Mouse (Mus musculus): Measurements from ENCODE around the gene Mbnl2. TPM values are rescaled to one million over a fixed set of nuclear protein-coding genes. Genes with fewer than 3 reads are reported as not detected.

The Mbnl2 gene
- total RNA-seq, 2 experiments from 2014 or later, result 122 to 131 TPM

GRCm38 (mm10) chr14:120270031-120270430, 5.4 kb upstream of the Mbnl2 start:
- DNase-seq (ENCODE audit: extremely low spot score in 1 of 2, low spot score in 2 of 2), result no peak
- intact Hi-C loops (cut with DNase I), result no loop called here

DNA sequence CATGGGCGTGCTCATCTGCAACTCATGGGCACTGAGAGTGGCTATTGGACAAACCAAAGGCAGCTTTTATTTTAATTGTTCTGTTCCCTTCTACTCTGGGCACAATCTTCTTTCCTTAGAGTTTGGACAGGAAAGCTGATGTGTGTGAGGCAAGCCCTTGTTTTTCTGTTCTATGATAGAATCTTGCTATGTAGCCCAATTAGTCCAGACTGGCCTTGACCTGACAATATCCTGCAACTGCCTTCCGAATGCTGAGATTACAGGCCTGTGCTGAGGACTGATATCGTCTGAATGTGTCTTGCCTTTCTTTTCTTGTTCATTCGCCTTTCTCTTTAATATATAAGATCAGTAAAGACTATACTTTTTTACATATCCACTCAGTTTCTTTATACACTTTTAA, 4.8 kb upstream of the Mbnl2 start:
- DNase-seq (ENCODE audit: extremely low spot score in 1 of 2, low spot score in 2 of 2), result no peak
- intact Hi-C loops (cut with DNase I), result no loop called here

GRCm38 (mm10) chr14:120271096-120271495, 4.4 kb upstream of the Mbnl2 start:
- intact Hi-C loops (cut with DNase I), result no loop called here
- DNase-seq (ENCODE audit: extremely low spot score in 1 of 2, low spot score in 2 of 2), result no peak

GRCm38 (mm10) chr14:120273766-120274165, 1.7 kb upstream of the Mbnl2 start:
- DNase-seq (ENCODE audit: extremely low spot score in 1 of 2, low spot score in 2 of 2), result no peak
- intact Hi-C loops (cut with DNase I), result no loop called here

- intact Hi-C loops (cut with DNase I), result loop anchor here (5.0 kb wide), 3 partner anchors 118 to 203 kb away; partner anchors contain the start of gene Rap2a
- no peak for DNase-seq (ENCODE audit: extremely low spot score in 1 of 2, low spot score in 2 of 2)
These were observed 723 bp upstream of the Mbnl2 start for GRCm38 (mm10) chr14:120274746-120275145.

DNA sequence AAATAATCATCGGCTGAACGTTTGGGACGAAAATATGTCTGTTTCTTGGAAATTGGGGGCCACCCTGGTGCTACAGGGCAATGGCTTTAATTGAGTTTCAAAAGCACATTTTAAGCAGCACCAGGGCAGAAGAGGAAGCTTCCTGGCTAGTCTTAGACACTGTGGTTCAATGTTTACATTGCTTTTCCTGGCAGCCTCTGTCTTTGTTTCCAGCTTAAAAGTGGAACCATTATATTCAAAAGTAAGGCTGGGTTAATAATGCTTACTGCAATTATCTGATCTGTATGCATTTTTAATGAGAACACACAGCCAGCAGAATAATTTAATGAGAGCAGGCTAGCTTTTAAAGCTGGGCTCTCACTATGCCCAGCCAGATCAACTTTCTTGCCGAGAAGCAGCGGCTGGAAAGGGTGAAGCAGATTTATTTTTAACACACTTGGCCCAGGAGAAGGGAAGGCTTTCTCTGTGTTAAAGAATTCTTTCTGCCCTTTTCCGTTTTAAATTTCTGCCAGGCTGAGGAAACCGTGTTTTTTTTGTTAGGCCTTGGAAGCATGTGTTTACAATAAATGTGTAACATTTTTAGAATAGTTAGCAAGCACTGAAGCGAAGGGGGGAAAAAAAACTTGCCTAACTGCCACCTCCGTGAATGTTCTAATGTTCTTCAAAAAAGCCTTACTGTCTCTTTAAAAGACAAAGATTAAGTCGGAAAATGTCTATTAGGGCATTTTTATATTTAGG, 1.0 kb downstream of the Mbnl2 start:
- intact Hi-C loops (cut with DNase I), result loop anchor here (5.0 kb wide), 3 partner anchors 116 to 201 kb away; partner anchors contain the start of gene Rap2a
- no peak for DNase-seq (ENCODE audit: extremely low spot score in 1 of 2, low spot score in 2 of 2)

GRCm38 (mm10) chr14:120277081-120277656, 1.7 kb downstream of the Mbnl2 start:
- intact Hi-C loops (cut with DNase I), result loop anchor here (5.0 kb wide), 3 partner anchors 115 to 200 kb away; partner anchors contain the start of gene Rap2a
- no peak for DNase-seq (ENCODE audit: extremely low spot score in 1 of 2, low spot score in 2 of 2)

- DNase-seq (ENCODE audit: extremely low spot score in 1 of 2, low spot score in 2 of 2), result peak; percentile 53
These were observed 3.1 kb downstream of the Mbnl2 start for GRCm38 (mm10) chr14:120278290-120279244.

DNA sequence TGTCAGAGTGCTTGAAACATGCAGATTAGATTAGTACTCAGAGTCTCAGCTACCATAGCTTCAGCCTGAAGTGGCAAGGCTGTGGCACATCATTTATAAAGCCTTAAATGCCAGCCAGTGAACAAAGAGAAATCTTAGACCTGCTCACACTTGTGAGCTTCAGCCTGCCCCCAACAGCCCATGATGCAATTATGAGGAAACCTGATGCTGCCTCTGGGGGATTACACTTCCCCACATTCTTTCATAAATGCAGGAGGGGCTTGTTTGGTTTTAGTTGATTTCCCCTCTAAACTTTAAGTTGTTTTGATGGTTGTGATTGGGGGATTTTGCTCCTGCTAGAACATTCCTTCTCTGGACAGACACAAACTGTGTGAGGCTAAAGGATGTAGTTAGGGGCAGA, 4.7 kb downstream of the Mbnl2 start:
- no peak for DNase-seq (ENCODE audit: extremely low spot score in 1 of 2, low spot score in 2 of 2)
- intact Hi-C loops (cut with DNase I), result no loop called here

More at GRCm38 (mm10) chr14:120278290-120279244, 3.1 kb downstream of the Mbnl2 start:
- intact Hi-C loops (cut with DNase I), result loop anchor here (5.0 kb wide), 3 partner anchors 114 to 199 kb away; partner anchors contain the start of gene Rap2a

GRCm38 (mm10) chr14:120283787-120284186, 8.3 kb downstream of the Mbnl2 start:
- DNase-seq (ENCODE audit: extremely low spot score in 1 of 2, low spot score in 2 of 2), result peak in 1 of 2 experiments; percentile 34
- intact Hi-C loops (cut with DNase I), result no loop called here

DNA sequence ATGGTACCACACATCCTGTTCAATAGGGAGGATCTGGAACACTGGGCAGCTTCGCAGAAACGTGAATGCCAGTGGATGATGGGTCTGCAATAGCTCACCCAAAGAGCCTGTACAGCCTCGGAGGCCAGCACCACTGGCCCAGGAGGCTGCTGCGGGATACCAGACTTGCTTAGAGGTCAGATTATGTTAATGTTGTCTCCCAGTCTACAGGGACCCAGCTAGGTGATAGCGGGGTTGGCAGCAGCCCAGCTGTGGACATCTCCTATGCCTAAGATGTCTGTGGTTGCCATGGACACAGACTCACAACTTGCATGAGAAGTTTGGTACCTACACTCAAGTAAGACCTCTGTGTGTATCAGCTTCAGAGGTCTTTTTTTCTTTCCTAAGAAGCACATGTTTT, 9.0 kb downstream of the Mbnl2 start:
- intact Hi-C loops (cut with DNase I), result no loop called here
- DNase-seq (ENCODE audit: extremely low spot score in 1 of 2, low spot score in 2 of 2), result no peak

GRCm38 (mm10) chr14:120287121-120287986, 11.9 kb downstream of the Mbnl2 start:
- no peak for DNase-seq (ENCODE audit: extremely low spot score in 1 of 2, low spot score in 2 of 2)
- intact Hi-C loops (cut with DNase I), result no loop called here

DNA sequence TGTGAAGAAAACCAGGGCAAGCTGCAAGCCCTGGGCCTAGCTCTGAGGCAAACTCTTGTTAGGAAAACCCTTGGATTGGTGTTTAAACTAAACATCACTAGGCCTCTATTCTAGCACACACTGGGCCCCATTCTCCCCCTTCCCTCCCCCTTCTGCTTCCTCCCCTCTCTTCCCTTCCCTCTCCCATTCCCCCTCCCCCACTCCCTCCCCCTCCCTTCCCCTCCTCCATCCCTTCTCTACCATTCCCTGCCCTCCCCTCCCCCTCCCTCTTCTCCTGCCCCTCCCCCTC, 12.5 kb downstream of the Mbnl2 start:
- no peak for DNase-seq (ENCODE audit: extremely low spot score in 1 of 2, low spot score in 2 of 2)
- intact Hi-C loops (cut with DNase I), result no loop called here

GRCm38 (mm10) chr14:120288378-120289002, 13.0 kb downstream of the Mbnl2 start:
- intact Hi-C loops (cut with DNase I), result no loop called here
- no peak for DNase-seq (ENCODE audit: extremely low spot score in 1 of 2, low spot score in 2 of 2)

DNA sequence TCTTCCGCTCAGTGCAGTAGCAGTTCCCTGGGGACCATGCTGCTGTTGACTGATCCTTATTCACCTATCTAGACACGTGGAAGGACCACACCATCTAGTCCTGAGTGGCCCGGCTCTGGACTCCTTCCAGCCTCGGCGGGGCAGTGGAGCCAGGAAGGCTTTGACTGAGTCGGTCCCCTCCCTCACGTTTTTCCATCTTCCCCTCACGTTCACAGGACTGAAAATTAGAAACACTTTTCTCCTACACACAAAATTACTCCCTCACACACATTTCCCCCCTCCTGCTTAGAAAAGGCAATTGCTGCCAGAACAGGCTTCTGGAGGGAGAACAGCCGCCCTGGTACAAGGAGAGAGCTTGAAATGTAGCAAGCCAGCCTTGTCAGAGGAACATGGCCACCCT, 13.6 kb downstream of the Mbnl2 start:
- DNase-seq (ENCODE audit: extremely low spot score in 1 of 2, low spot score in 2 of 2), result peak in 1 of 2 experiments; percentile 51
- intact Hi-C loops (cut with DNase I), result no loop called here

DNA sequence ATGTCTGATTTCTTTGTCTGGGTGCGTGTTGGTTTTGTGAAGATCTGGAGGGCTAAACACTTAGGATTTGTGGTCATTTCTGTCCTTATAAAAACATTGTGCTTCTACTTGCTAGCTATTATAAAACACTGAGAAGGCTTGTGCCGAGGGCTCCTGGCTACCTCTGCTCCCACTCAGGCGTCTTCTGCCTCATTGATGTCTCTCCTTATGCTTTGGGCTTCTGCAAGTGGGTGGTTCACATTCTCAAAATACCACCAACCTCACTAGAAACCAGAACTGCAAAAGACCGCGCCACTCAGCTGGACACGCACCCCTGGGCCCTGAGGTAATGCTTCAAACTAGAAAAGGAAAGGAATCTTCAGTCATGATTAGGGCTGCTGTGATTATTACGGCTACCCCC, 14.1 kb downstream of the Mbnl2 start:
- no peak for DNase-seq (ENCODE audit: extremely low spot score in 1 of 2, low spot score in 2 of 2)
- intact Hi-C loops (cut with DNase I), result no loop called here

GRCm38 (mm10) chr14:120291226-120291757, 15.8 kb downstream of the Mbnl2 start:
- intact Hi-C loops (cut with DNase I), result no loop called here
- DNase-seq (ENCODE audit: extremely low spot score in 1 of 2, low spot score in 2 of 2), result no peak

DNA sequence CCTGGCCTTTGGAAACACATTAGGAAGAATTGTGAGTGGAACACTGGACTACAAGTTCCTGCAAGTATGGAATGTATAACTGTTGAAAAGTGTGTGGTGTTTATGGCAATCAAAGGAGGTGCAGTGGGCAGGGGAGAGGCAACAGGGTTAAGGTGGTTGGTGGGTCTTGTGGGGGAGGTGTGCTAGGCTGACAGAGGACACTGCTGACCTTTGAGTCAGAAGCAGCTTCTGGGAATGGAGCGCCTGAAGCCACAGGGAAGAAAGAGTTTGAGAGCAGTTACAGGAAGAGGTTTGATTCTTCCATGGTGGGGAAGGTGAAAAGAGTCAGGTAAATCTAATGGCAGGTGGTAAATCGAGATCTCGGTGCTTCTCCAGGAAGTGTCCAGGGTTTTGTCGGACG, 16.7 kb downstream of the Mbnl2 start:
- intact Hi-C loops (cut with DNase I), result no loop called here
- DNase-seq (ENCODE audit: extremely low spot score in 1 of 2, low spot score in 2 of 2), result no peak
